Mouse (Mus musculus) central nervous system, embryonic 18 days (tissue): Measurements from ENCODE around the gene Prame. TPM values are rescaled to one million over a fixed set of nuclear protein-coding genes. Genes with fewer than 3 reads are reported as not detected.

ENCODE experiments used
- polyA plus RNA-seq: library from polyadenylated mRNA; depleted of rRNA; stranded (reverse); fragments of >200 nt; gene quantifications from 2 replicates; pipeline ENCODE4 v1.2.3, GENCODE M21; 2012; rRNA removed

The Prame gene
- not detected in 2 replicates for polyA plus RNA-seq

GRCm38 (mm10) chrX:135627605-135628004, at the start of gene Prame:
Gene Prame, minus strand, starts transcription at chrX:135627705.

DNA sequence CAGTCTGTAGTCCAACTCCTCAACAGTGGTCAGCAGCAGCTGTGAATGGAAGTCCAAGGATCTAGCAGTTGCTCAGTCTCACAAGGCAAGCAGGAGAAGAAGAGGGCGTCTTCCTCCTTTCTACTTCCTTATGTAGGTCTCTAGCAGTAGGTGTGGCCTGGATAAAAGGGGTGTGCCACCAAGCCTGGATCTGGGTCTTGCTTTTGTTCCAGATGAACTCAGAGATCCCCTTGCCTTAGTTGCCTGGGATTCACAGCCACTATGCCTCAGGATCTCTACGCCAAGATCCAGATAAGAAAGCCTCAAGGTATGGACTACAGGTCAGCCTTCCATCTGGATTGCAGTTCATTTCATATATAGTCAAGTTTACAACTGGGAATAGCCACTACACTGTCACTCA, 28.8 kb downstream of the Prame start, which contains the start of gene Nxf7:
TSS of gene Nxf7 (minus strand) at position 101 of the 400 bp plus-strand sequence.

Other genes with a start within 250 kb of the Prame start
- 0.01 TPM in 1 of 2 replicates, not detected in the other for gene Gm7903, start 193.9 kb downstream of the Prame start, polyA plus RNA-seq
- not detected in 2 replicates for gene AV320801, start 133.1 kb downstream of the Prame start, polyA plus RNA-seq
- gene Nxf7, start 28.9 kb downstream of the Prame start, polyA plus RNA-seq = 0.12 TPM in 1 of 2 replicates, not detected in the other
- not detected in 2 replicates for gene Tcp11x2, start 66.1 kb upstream of the Prame start, polyA plus RNA-seq
- gene Tmsb15a, start 97.6 kb upstream of the Prame start, polyA plus RNA-seq = not detected in 2 replicates
- gene Armcx5, start 115.0 kb upstream of the Prame start, polyA plus RNA-seq = 10.8 and 11.2 TPM in 2 replicates
- gene Gprasp1, start 115.0 kb upstream of the Prame start, polyA plus RNA-seq = 236 and 268 TPM in 2 replicates
- gene Bhlhb9, start 169.9 kb upstream of the Prame start, polyA plus RNA-seq = 65.7 and 68.3 TPM in 2 replicates
- 177 and 192 TPM in 2 replicates for gene Gprasp2, start 211.3 kb upstream of the Prame start, polyA plus RNA-seq